Mouse (Mus musculus) B cell, adult 67 days (primary cell): ENCODE data around the gene Spata19. TPM values are rescaled to one million over a fixed set of nuclear protein-coding genes. Genes with fewer than 3 reads are reported as not detected.

Source experiments
- total RNA-seq, 2 experiments: library from RNA; stranded (reverse); gene quantifications; 4 replicates each; pipeline ENCODE4 v1.2.4; 2023

Spata19 gene
- total RNA-seq: not detected

GRCm38 (mm10) chr9:27396500-27396899, at the start of gene Spata19:
TSS of gene Spata19 (plus strand) at chr9:27396800.

Other genes with a start within 250 kb of the Spata19 start
- gene Jam3, start 241.4 kb upstream of the Spata19 start, total RNA-seq: not detected
- gene Igsf9b, start 97.6 kb upstream of the Spata19 start, total RNA-seq: not detected